Mouse (Mus musculus): ENCODE data around the gene Adamtsl3.

DNA sequence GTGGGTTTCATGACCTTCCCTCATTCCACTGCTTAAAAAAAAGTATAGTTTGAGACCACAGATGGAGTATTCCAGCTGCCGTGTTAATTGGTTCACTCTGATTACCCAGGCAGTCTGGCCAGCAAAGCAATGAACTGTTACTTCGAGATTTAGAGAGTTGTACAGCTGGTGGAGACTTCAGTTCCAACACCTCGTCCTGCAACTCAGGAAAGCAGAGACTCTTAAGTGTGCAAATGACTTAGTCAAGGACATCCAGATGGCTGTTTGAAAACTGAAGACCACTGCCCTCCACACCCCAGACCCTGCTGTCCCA lies 48.0 kb downstream of the Adamtsl3 start:
- no peak for TF ChIP-seq POLR2A (IDR thresholded peaks at IDR 0.05; ENCODE audit: borderline replicate concordance, control insufficient read depth, low read depth, low read length)
- TF ChIP-seq CTCF (IDR thresholded peaks at IDR 0.05; ENCODE audit: control insufficient read depth, insufficient read depth, low read length): no peak

All from bone marrow, adult 2 months (tissue).